Mouse (Mus musculus): ENCODE results near the gene Gls. TPM values are rescaled to one million over a fixed set of nuclear protein-coding genes. Genes with fewer than 3 reads are reported as not detected.

Gene Gls
- polyA plus RNA-seq, 1 experiment from 2014 or later, result 21.4 TPM

DNA sequence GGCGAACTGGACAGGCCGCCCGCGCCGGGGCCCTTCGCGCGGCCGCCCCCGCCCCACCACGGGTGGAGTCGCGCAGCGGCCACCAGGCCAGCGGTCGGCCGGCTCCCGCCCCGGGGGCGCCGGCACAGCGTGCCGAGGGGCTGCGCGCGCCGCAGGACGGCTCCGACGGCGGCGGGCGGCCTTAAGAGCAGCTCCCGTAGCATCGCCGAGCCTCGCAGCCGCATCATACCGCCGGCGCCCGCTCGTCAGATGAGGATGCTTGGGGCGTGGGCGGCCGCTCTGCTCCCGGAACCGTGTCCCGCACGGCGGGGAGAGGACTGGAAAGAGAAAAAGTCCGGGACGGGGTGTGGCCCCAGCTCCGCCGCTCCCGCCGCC lies 279 bp downstream of the Gls start:
- no peaks in the 10 kb centered on the region for H3K27me3 ChIP-seq
- peaks cover 14% of the 10 kb centered on the region; the same call in 1 of the 2 replicates for H3K4me1 ChIP-seq
- no peaks in the 10 kb centered on the region for H3K36me3 ChIP-seq
- peak overlapping the region; percentile 95 for H3K27ac ChIP-seq
- WGBS, result 2% methylated on average over 43 of the region's 57 CpGs
- H3K9ac ChIP-seq, result peak overlapping the region; percentile 94
- H3K9me3 ChIP-seq, result no peaks in the 10 kb centered on the region
- H3K4me3 ChIP-seq, result peak overlapping the region; percentile 92
- ATAC-seq (ENCODE audit: insufficient number of reproducible peaks, insufficient read depth, low FRiP score, low TSS enrichment, low read depth), result peak; percentile 77
- peak overlapping the region; percentile 76 for H3K4me2 ChIP-seq

DNA sequence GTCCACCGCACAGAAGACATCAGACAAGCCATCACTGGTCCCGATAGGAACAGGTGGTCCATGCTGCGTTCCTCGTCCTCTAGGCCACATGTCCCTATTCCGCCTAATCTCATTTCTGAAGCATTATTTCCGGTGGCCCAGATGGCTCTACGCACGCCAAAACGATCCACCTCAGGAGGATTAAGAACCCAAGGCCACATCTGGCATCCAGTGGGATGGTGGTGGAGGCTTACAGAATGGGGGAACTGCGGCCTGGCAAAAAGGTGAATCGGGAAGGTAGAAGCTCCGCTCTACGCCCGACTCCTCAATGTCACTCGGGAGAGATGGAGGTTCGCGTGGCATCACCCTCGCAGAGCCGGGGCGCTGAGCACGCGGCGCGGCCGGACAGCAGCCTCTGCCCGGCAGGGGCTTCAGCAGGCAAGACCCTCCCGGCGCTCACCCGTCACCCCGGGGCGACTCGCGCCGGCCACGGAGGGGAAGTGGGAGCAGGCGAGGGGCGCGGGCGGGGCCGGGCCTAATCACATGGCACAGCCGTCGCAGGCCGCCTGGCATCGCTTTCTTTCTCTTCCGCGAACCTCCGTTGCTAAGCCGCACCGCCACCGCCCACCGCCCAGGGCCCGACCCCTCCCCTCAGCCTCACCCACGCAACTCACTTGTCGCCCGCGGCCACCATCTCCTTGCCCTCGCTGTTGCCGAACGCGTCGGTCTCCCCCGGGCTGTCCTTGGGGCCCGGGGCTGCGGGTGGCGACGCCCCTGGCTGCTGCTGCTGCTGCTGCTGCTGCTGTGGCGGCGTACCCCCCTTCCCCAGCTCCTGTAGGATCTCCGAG lies 880 bp downstream of the Gls start:
- Histone ChIP-seq H3K27me3 (no peaks in the 10 kb centered on the region), H3K9me3 (no peaks in the 10 kb centered on the region), H3K27ac (peak overlapping the region; percentile 95), H3K4me2 (peak overlapping the region; percentile 76), H3K4me3 (peak overlapping the region; percentile 92), H3K9ac (peak overlapping the region; percentile 94), H3K36me3 (no peaks in the 10 kb centered on the region), H3K4me1 (peaks cover 14% of the 10 kb centered on the region; the same call in 1 of the 2 replicates)
- WGBS, result under 1% methylated on average over 69 of the region's 69 CpGs
- peak; percentile 53 for ATAC-seq (ENCODE audit: insufficient number of reproducible peaks, insufficient read depth, low FRiP score, low TSS enrichment, low read depth)

DNA sequence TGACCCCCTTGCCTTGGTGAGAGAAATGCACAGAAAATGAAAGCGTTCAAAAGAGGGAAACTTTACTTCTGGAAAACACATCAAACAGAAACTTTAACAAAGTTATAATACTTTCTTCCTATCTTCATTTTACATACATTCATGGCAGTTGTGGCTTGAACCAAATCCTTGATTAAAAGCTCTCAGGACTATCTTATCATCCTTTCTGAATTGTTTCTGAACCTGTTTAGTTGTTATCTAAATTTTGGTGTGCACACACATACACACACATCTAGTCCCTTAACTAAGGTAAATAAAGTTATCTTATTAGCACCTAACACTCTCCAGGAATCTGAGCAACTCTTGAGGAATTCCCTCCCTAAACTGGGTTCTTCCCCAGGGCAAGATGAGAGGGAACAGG lies 2.6 kb downstream of the Gls start:
- peaks cover 14% of the 10 kb centered on the region; the same call in 1 of the 2 replicates for H3K4me1 ChIP-seq
- no peak overlapping the region for H3K27ac ChIP-seq
- no peaks in the 10 kb centered on the region for H3K36me3 ChIP-seq
- no peaks in the 10 kb centered on the region for H3K27me3 ChIP-seq
- WGBS, result 74% methylated on average over 1 of the region's 1 CpGs
- H3K9me3 ChIP-seq, result no peaks in the 10 kb centered on the region
- peak overlapping the region; percentile 76; the same call in 1 of the 2 replicates for H3K4me2 ChIP-seq
- H3K4me3 ChIP-seq, result no peak overlapping the region
- no peak for ATAC-seq (ENCODE audit: insufficient number of reproducible peaks, insufficient read depth, low FRiP score, low TSS enrichment, low read depth)
- H3K9ac ChIP-seq, result no peak overlapping the region

DNA sequence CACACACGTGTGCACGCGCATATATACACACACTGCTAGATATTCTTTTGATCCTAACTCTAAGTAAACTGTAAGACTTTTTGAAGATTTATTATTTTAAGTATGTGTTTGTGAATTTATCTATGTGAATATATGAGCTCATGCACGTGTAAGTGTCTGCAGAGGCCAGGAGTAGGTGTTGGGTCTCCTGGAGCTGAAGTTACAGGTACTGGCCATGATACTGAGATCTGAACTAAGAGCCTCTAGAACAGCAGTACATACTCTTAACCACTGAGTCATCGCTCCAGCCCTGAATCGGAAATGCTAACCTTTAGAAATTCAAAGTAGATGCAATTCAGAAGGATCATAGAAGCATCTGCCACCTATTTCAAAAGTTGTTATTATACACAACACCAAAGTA lies 4.9 kb downstream of the Gls start:
- Histone ChIP-seq H3K27me3 (no peaks in the 10 kb centered on the region), H3K9ac (no peak overlapping the region), H3K36me3 (no peaks in the 10 kb centered on the region), H3K9me3 (no peaks in the 10 kb centered on the region), H3K4me2 (no peak overlapping the region), H3K27ac (no peak overlapping the region), H3K4me3 (no peak overlapping the region), H3K4me1 (peaks cover 14% of the 10 kb centered on the region; the same call in 1 of the 2 replicates)
- ATAC-seq (ENCODE audit: insufficient number of reproducible peaks, insufficient read depth, low FRiP score, low TSS enrichment, low read depth), result no peak
- 84% methylated on average over 6 of the region's 6 CpGs for WGBS

DNA sequence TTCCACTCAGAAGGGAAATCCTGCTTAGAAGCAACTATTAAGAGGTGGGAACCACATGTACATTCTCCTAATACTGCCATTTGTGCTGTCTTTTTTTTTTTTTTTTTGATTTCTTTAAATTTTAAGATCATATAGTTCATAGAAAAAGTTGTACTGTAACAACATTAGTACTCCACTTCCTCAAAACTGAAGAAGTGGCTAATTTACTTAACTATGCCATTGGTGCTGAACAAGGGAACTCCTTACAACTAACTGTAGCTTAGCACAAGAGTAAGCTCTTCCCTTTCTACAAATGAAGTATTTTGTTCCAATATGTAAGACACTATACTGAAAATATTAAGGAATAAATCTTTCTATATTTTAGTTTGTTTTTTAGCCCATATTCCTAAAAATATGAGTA lies 6.6 kb downstream of the Gls start:
- Histone ChIP-seq H3K4me2 (no peak overlapping the region), H3K4me3 (no peak overlapping the region), H3K27me3 (no peaks in the 10 kb centered on the region), H3K9me3 (no peaks in the 10 kb centered on the region), H3K36me3 (no peaks in the 10 kb centered on the region), H3K9ac (no peak overlapping the region), H3K4me1 (peaks cover 11% of the 10 kb centered on the region; the same call in 1 of the 2 replicates), H3K27ac (no peak overlapping the region)
- no peak for ATAC-seq (ENCODE audit: insufficient number of reproducible peaks, insufficient read depth, low FRiP score, low TSS enrichment, low read depth)

DNA sequence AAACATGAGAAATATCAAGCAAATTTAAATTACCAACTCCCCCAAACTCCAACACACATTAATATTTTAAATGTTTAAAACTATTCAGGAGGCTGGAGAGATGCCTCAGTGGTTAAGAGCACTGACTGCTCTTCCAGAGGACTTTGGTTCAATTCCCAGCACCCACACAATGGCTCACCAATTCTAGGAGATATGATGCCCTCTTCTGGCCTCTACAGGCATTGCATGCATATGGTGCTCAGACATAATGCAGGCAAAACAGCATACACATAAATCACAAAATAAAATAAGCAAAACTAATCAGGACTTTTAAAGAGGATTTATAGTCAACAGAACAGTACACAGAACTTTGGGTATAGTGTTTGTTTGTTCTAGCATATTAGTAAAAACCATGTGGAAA lies 16.3 kb downstream of the Gls start:
- ATAC-seq (ENCODE audit: insufficient number of reproducible peaks, insufficient read depth, low FRiP score, low TSS enrichment, low read depth), result no peak
- no peaks in the 10 kb centered on the region for H3K27me3 ChIP-seq
- H3K4me2 ChIP-seq, result no peak overlapping the region
- H3K9me3 ChIP-seq, result no peaks in the 10 kb centered on the region
- H3K27ac ChIP-seq, result no peak overlapping the region
- H3K36me3 ChIP-seq, result peaks cover 7% of the 10 kb centered on the region
- no peak overlapping the region for H3K4me3 ChIP-seq
- no peaks in the 10 kb centered on the region for H3K4me1 ChIP-seq
- H3K9ac ChIP-seq, result no peak overlapping the region

DNA sequence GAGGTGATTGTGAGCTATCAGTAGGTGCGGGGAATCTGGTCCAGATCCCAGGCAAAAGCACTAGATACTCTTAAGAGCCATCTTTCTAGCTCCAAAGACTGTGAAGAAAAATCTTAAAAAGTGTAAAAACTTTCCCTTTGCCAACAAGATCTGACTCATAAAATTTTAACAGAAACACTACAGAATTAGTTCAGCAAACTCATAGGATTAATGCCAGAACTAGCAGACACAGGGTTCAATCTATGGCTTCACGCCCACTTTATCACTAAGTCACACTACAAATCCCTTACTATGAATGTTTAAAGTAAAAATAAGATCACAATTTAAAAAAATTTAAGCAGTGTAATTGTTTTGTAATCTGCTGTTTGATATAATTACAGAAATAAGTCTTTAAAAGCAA lies 50.0 kb downstream of the Gls start:
- no peak for ATAC-seq (ENCODE audit: insufficient number of reproducible peaks, insufficient read depth, low FRiP score, low TSS enrichment, low read depth)
- Histone ChIP-seq H3K27ac (no peak overlapping the region), H3K4me2 (no peak overlapping the region), H3K9me3 (no peaks in the 10 kb centered on the region), H3K36me3 (no peaks in the 10 kb centered on the region), H3K4me1 (no peaks in the 10 kb centered on the region), H3K9ac (no peak overlapping the region), H3K4me3 (no peak overlapping the region), H3K27me3 (no peaks in the 10 kb centered on the region)
- 95% methylated on average over 2 of the region's 2 CpGs for WGBS

DNA sequence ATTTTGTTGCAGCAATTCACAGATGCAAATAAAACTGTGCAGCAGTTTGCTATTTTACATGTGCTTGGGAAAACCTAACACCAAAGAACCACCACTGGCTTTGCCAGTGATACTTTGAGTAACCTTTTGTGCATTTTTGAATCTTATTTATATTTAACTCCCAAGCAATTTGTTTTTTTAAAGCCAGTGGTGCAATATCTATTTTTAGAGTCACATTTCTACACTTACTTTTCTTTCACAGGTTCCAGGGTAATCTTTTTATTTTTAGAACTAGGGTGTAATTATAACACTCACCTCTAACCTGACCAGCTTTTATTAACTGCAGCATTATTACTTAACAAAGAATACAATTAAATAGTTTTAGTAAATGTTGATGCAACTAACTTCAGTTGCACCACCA lies 51.0 kb downstream of the Gls start:
- Histone ChIP-seq H3K9me3 (no peaks in the 10 kb centered on the region), H3K4me2 (no peak overlapping the region), H3K27me3 (no peaks in the 10 kb centered on the region), H3K4me3 (no peak overlapping the region), H3K9ac (no peak overlapping the region), H3K4me1 (no peaks in the 10 kb centered on the region), H3K36me3 (no peaks in the 10 kb centered on the region), H3K27ac (no peak overlapping the region)
- ATAC-seq (ENCODE audit: insufficient number of reproducible peaks, insufficient read depth, low FRiP score, low TSS enrichment, low read depth), result no peak

DNA sequence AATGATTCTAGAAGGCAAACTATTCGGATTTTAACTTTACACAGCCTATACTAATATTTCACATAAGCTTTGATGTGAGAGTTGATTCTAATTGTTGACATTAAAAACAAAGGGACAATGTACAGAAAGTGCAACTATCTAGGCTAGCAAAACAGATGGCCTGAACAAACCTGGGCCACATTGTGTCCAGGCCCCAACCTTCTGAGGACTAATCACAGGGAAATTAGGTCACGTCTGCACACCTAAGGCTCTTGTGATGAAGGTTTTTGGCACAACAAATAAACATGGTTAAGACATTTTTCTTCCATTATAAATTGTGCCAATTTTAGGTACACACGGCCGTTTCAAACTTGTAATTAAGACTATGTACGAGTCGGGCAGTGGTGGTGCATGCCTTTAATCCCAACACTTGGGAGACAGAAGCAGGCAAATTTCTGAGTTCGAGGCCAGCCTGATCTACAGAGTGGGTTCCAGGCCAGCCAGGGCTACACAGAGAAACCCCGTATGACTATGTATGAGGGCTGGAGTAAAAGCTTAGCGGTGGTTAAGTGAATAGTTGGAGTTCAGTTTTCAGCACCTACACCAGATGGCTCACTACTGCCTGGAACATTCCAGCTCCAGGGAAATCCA lies 53.0 kb downstream of the Gls start:
- no peak for ATAC-seq (ENCODE audit: insufficient number of reproducible peaks, insufficient read depth, low FRiP score, low TSS enrichment, low read depth)
- H3K4me1 ChIP-seq, result no peaks in the 10 kb centered on the region
- 91% methylated on average over 9 of the region's 9 CpGs for WGBS
- H3K27ac ChIP-seq, result no peak overlapping the region
- H3K27me3 ChIP-seq, result no peaks in the 10 kb centered on the region
- no peak overlapping the region for H3K4me2 ChIP-seq
- no peaks in the 10 kb centered on the region for H3K36me3 ChIP-seq
- H3K9me3 ChIP-seq, result no peaks in the 10 kb centered on the region
- H3K4me3 ChIP-seq, result no peak overlapping the region
- no peak overlapping the region for H3K9ac ChIP-seq

DNA sequence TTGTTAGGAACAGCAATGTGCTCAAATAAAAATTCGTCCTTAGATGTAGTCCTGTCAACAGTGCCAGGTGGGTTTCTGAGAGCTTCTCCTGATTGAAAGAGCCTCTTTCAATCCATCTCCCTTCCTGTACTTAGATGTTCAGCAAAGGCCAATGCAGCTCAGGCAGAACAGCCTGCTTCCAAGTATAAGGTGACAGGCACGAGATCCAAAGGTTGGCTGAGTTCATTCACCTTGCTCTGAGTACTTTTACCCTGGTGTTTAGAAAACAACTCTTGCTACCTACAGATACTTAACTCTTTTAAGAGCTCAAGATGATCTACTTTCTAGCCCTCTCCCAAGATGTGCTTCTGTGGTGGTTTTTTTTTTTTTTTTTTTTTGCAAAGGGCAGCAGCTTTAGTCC lies 56.0 kb downstream of the Gls start:
- no peaks in the 10 kb centered on the region for H3K4me1 ChIP-seq
- no peak overlapping the region for H3K27ac ChIP-seq
- H3K9me3 ChIP-seq, result no peaks in the 10 kb centered on the region
- ATAC-seq (ENCODE audit: insufficient number of reproducible peaks, insufficient read depth, low FRiP score, low TSS enrichment, low read depth), result no peak
- H3K4me2 ChIP-seq, result no peak overlapping the region
- H3K9ac ChIP-seq, result no peak overlapping the region
- H3K4me3 ChIP-seq, result no peak overlapping the region
- H3K36me3 ChIP-seq, result no peaks in the 10 kb centered on the region
- 80% methylated on average over 2 of the region's 2 CpGs for WGBS
- no peaks in the 10 kb centered on the region for H3K27me3 ChIP-seq

DNA sequence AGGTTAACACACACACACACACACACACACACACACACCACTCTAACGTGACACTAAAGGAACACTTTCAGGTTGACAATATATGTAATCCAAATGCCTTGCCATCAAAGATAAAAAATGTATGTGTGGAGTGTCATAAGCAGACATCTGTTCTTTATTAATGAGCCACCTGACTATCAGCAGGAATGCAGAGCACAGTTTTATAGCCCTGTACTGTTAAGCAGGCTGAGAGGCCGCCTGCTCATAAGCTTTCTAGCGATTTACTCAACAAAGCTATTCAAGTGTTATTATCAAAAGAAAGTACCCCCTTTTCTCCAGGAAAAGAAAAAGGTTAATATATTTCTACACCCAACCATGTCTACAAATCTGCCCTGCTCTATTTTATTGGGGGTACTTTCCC lies 57.0 kb downstream of the Gls start:
- H3K36me3 ChIP-seq, result no peaks in the 10 kb centered on the region
- no peaks in the 10 kb centered on the region for H3K9me3 ChIP-seq
- ATAC-seq (ENCODE audit: insufficient number of reproducible peaks, insufficient read depth, low FRiP score, low TSS enrichment, low read depth), result no peak
- H3K9ac ChIP-seq, result no peak overlapping the region
- no peak overlapping the region for H3K27ac ChIP-seq
- no peak overlapping the region for H3K4me3 ChIP-seq
- 72% methylated on average over 3 of the region's 3 CpGs for WGBS
- H3K4me1 ChIP-seq, result no peaks in the 10 kb centered on the region
- no peaks in the 10 kb centered on the region for H3K27me3 ChIP-seq
- no peak overlapping the region for H3K4me2 ChIP-seq

DNA sequence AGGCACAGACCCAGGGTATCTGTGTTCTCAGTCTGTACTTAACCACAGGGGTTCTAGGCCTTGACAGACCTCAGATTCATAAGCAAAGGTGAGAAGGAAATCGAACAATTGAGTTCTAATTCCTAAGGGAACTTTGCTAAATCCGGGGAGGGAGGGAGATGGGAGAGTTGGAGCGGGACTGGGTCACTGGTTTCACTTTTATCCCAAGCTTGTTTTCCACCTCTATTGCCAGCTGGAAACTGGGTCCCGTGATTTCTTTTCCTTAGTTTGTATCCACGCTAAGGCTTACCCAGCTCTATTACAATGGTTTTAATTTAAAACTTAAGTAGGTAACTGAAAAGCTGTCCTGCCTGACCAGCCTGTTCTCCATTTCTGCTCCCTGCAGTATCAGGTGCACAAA lies 57.7 kb downstream of the Gls start:
- no peaks in the 10 kb centered on the region for H3K4me1 ChIP-seq
- no peaks in the 10 kb centered on the region for H3K27me3 ChIP-seq
- no peaks in the 10 kb centered on the region for H3K36me3 ChIP-seq
- WGBS, result 57% methylated on average over 5 of the region's 5 CpGs
- H3K9ac ChIP-seq, result no peak overlapping the region
- H3K4me3 ChIP-seq, result no peak overlapping the region
- no peak for ATAC-seq (ENCODE audit: insufficient number of reproducible peaks, insufficient read depth, low FRiP score, low TSS enrichment, low read depth)
- no peaks in the 10 kb centered on the region for H3K9me3 ChIP-seq
- H3K27ac ChIP-seq, result no peak overlapping the region
- H3K4me2 ChIP-seq, result no peak overlapping the region

Data from embryonic facial prominence, embryonic 13.5 days (tissue).